Mouse (Mus musculus) liver, embryonic 14.5 days (tissue): ENCODE measurements around the gene Brip1. TPM values are rescaled to one million over a fixed set of nuclear protein-coding genes. Genes with fewer than 3 reads are reported as not detected.

ENCODE experiments used
- ATAC-seq: fragments of 200-750 bp; cut with Nextera tagmentation; 2 replicates; pipeline ENCODE4 v1.8.0; 2017; ENCODE audit warnings: moderate number of reproducible peaks, mild to moderate bottlenecking, moderate library complexity; ENCODE audit not compliant: insufficient read depth
- DNase-seq, 3 experiments: peaks; one replicate each; pipeline ENCODE4 v3.0.0-alpha.2; 2012 to 2013; ENCODE audit warnings: low read depth in 3 of 3, low spot score in 3 of 3
- H3K27ac ChIP-seq: fragments of 300-500 bp; sonication (generic); 2 replicates; pipeline ENCODE4 v1.5.1; 2014; ENCODE audit warnings: moderate library complexity, mild to moderate bottlenecking, control low read depth, inconsistent platforms
- H3K27me3 ChIP-seq: fragments of 300-500 bp; sonication (generic); 2 replicates; pipeline ENCODE4 v1.6.1; 2014; ENCODE audit warnings: mild to moderate bottlenecking, low read length, moderate library complexity; ENCODE audit not compliant: control insufficient read depth, insufficient read depth
- H3K36me3 ChIP-seq: fragments of 300-500 bp; sonication (generic); replicated peaks from 2 replicates; pipeline ENCODE4 v1.6.1; 2014; ENCODE audit warnings: low read depth; ENCODE audit not compliant: control insufficient read depth, insufficient read depth
- H3K4me1 ChIP-seq, 2 experiments: fragments of 200-500 bp in 1 of 2; fragments of 300-500 bp in 1 of 2; sonication (generic) in 1 of 2; replicated peaks; 2 replicates each; pipeline ENCODE4 v1.6.1; 2012 to 2014; ENCODE audit warnings: antibody characterized with exemption in 1 of 2, inconsistent platforms in 1 of 2, low read length in 1 of 2; ENCODE audit not compliant: control insufficient read depth in 2 of 2, insufficient read depth in 2 of 2
- H3K4me2 ChIP-seq: fragments of 300-500 bp; sonication (generic); 2 replicates; pipeline ENCODE4 v1.6.1; 2014; ENCODE audit warnings: low read depth, mild to moderate bottlenecking, control low read depth, moderate library complexity
- H3K4me3 ChIP-seq, 2 experiments: fragments of 200-500 bp in 1 of 2; fragments of 300-500 bp in 1 of 2; sonication (generic) in 1 of 2; 2 replicates each; pipeline ENCODE4 v1.5.1; 2012 to 2014; ENCODE audit warnings: low read depth in 2 of 2, low read length in 2 of 2, mild to moderate bottlenecking in 2 of 2, control low read depth in 1 of 2, inconsistent platforms in 1 of 2, moderate library complexity in 1 of 2; ENCODE audit not compliant: insufficient read depth in 1 of 2
- H3K9ac ChIP-seq: fragments of 300-500 bp; sonication (generic); replicated peaks from 2 replicates; pipeline ENCODE4 v1.6.1; 2014; ENCODE audit warnings: mild to moderate bottlenecking, control low read depth, moderate library complexity
- H3K9me3 ChIP-seq: fragments of 300-500 bp; sonication (generic); 2 replicates; pipeline ENCODE4 v1.6.1; 2016; ENCODE audit warnings: low read length, mixed read lengths; ENCODE audit not compliant: control insufficient read depth
- CTCF ChIP-seq: IDR thresholded peaks from 2 replicates; pipeline ENCODE4 v1.5.1; 2016; ENCODE audit warnings: antibody characterized with exemption, low read depth, control low read depth
- EP300 ChIP-seq: IDR thresholded peaks from 2 replicates; pipeline ENCODE4 v1.6.1; 2016; ENCODE audit warnings: antibody characterized with exemption, low read depth
- WGBS: fragments of 180-500 bp; shearing (Covaris S2); extraction: QIAGEN DNeasy Blood & Tissue Kit; methylation state at CpG from one replicate; pipeline ENCODE4 v1.1.7; 2014; ENCODE audit not compliant: insufficient replicate concordance; 5-methylcytosine and 5-hydroxymethylcytosine counted together
- polyA plus RNA-seq, 2 experiments: library from polyadenylated mRNA; depleted of rRNA in 1 of 2; stranded (reverse) in 1 of 2; unstranded in 1 of 2; fragments of >200 nt; fragmentation: Nextera tagmentation in 1 of 2; extraction: Ambion mirVana in 1 of 2; gene quantifications; 2 replicates each; pipeline versions ENCODE4 v1.2.1 to v1.2.3; 2012 to 2014

Gene Brip1
- 1.6 and 2.8 TPM in 2 replicates for polyA plus RNA-seq (2012; rRNA removed)
- 6.5 and 6.8 TPM in 2 replicates for polyA plus RNA-seq (2014; fragmentation: Nextera tagmentation; extraction: Ambion mirVana)

DNA sequence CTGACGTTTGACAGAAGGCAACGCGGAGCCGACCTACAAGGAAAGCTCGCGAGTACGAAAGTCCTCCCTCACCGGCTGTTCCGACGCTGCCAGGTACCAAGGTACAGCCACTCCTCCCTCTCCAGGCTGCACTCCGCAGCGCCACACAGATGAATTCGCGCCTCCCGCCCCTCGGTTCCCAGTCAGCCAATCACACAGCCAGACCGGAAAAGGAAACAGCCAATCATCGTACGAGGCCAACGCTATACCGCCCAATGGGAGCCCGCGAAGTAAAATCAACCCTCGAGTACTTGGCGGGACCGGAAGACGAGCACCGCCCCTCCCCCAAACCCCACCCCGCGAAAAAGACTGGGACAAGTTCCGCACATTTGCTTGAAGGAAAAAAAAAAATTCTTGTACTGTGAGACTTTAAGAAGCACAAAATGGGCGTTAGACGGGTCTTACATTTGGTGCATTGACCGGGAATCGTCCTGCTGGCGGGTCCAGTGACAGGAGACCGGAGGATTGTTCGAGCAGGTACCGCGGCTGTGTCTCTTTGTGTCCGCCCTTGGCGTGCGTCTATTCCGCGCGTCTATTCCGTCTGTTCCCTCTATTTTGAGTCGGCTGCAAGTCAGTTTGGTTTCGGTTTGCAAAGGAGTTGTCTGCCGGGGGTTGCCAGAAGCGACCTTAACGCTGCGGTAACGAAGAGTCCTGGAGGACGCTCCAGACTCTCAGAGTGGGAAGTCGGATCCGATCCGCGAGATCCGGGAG, at the start of gene Brip1:
Brip1 (minus strand) TSS at position 157 of the 750 bp plus-strand sequence.
- Histone ChIP-seq H3K4me2 (peak within 1 kb of the TSS; percentile 80), H3K36me3 (peaks cover 32% of the 10 kb centered on the region), H3K27me3 (no peaks in the 10 kb centered on the region), H3K4me3 (peak within 1 kb of the TSS; percentile 88 to 98), H3K4me1 (peaks cover 6 to 7% of the 10 kb centered on the region in 2 experiments; a peak in 3 of 4 replicates), H3K9ac (peak within 1 kb of the TSS; percentile 90), H3K27ac (peak within 1 kb of the TSS; percentile 78), H3K9me3 (no peaks in the 10 kb centered on the region)
- ATAC-seq (peak; percentile 98), DNase-seq (peak; percentile 97)
- under 1% methylated on average over 60 of the region's 60 CpGs for WGBS
- TF ChIP-seq CTCF, result peak; percentile 67
- TF ChIP-seq EP300, result no peak

GRCm38 (mm10) chr11:86232446-86232845, 31.5 kb upstream of the Brip1 start:
- H3K27ac ChIP-seq, result no peak overlapping the region
- no peaks in the 10 kb centered on the region for H3K9me3 ChIP-seq
- H3K9ac ChIP-seq, result no peak overlapping the region
- H3K4me1 ChIP-seq, result no peaks in the 10 kb centered on the region
- H3K27me3 ChIP-seq, result no peaks in the 10 kb centered on the region
- H3K36me3 ChIP-seq, result peaks cover 18% of the 10 kb centered on the region
- TF ChIP-seq EP300 (no peak), CTCF (no peak)
- WGBS, result 62% methylated on average over 4 of the region's 4 CpGs
- DNase-seq (no peak), ATAC-seq (no peak)
- H3K4me3 ChIP-seq, result no peak overlapping the region
- H3K4me2 ChIP-seq, result no peak overlapping the region

DNA sequence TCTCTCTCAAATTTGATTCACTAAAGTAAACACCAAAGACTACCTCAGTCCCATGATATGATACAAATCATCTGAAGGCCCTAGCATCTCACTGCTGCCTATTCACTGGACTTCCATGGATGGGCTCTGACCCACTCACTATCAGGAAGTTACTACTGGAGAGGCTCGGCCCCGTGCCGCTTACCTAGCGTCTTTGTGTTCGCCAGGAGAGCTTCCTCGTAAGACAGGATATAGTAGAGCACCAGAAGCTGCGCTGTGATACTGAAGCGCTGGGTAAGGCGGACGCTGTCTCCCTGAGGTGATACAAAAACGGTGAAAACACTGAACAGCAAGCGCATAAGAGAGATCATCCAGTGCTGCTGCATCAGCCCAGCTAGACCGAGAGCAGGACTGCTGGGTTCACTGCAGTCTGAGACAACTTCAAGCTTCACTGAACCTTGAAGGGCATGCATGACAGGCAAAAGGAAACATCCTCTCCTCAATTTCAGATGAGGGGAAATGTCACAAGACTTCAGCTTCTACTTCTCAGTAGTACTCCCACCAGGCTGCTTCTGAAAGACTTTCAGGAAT, 30.9 kb upstream of the Brip1 start:
- ATAC-seq (no peak), DNase-seq (no peak)
- TF ChIP-seq EP300, result no peak
- no peak for TF ChIP-seq CTCF
- no peak overlapping the region for H3K9ac ChIP-seq
- no peaks in the 10 kb centered on the region for H3K4me1 ChIP-seq
- WGBS, result 89% methylated on average over 13 of the region's 13 CpGs
- no peaks in the 10 kb centered on the region for H3K9me3 ChIP-seq
- no peak overlapping the region for H3K4me2 ChIP-seq
- no peak overlapping the region for H3K27ac ChIP-seq
- no peaks in the 10 kb centered on the region for H3K27me3 ChIP-seq
- H3K36me3 ChIP-seq, result peaks cover 18% of the 10 kb centered on the region
- H3K4me3 ChIP-seq, result no peak overlapping the region

GRCm38 (mm10) chr11:86226646-86227180, 25.7 kb upstream of the Brip1 start:
- Histone ChIP-seq H3K27ac (no peak overlapping the region), H3K27me3 (no peaks in the 10 kb centered on the region), H3K36me3 (peaks cover 23% of the 10 kb centered on the region), H3K4me3 (no peak overlapping the region), H3K4me2 (no peak overlapping the region), H3K9ac (no peak overlapping the region), H3K4me1 (no peaks in the 10 kb centered on the region), H3K9me3 (no peaks in the 10 kb centered on the region)
- no peak for DNase-seq
- 76% methylated on average over 8 of the region's 8 CpGs for WGBS
- no peak for TF ChIP-seq EP300
- no peak for TF ChIP-seq CTCF
- no peak for ATAC-seq

GRCm38 (mm10) chr11:86225761-86226160, 24.8 kb upstream of the Brip1 start:
- ATAC-seq (no peak), DNase-seq (no peak)
- Histone ChIP-seq H3K27ac (no peak overlapping the region), H3K27me3 (no peaks in the 10 kb centered on the region), H3K9ac (no peak overlapping the region), H3K36me3 (peaks cover 21% of the 10 kb centered on the region), H3K4me1 (no peaks in the 10 kb centered on the region), H3K9me3 (no peaks in the 10 kb centered on the region), H3K4me3 (no peak overlapping the region), H3K4me2 (no peak overlapping the region)
- 82% methylated on average over 4 of the region's 4 CpGs for WGBS
- TF ChIP-seq EP300, result no peak
- no peak for TF ChIP-seq CTCF
